Mouse (Mus musculus) brown adipose tissue, adult 24 weeks (tissue): ENCODE data around the gene Fry. TPM values are rescaled to one million over a fixed set of nuclear protein-coding genes. Genes with fewer than 3 reads are reported as not detected.

ENCODE experiments used
- H3K27ac ChIP-seq: fragments of 200-500 bp; replicated peaks from 2 replicates; pipeline ENCODE4 v1.5.1; 2012; ENCODE audit warnings: low read depth, mild to moderate bottlenecking, low read length
- H3K4me1 ChIP-seq: fragments of 200-500 bp; 2 replicates; pipeline ENCODE4 v1.6.1; 2012; ENCODE audit warnings: low read length, mixed read lengths; ENCODE audit not compliant: control insufficient read depth, insufficient read depth, insufficient read length
- H3K4me3 ChIP-seq: fragments of 200-500 bp; 2 replicates; pipeline ENCODE4 v1.5.1; 2012; ENCODE audit warnings: low read depth, mild to moderate bottlenecking, low read length, moderate library complexity; ENCODE audit not compliant: insufficient read depth
- polyA plus RNA-seq: library from polyadenylated mRNA; stranded (reverse); fragments of >200 nt; gene quantifications from 2 replicates; pipeline ENCODE4 v1.2.4, GENCODE M21; 2012; ENCODE audit not compliant: missing spikeins, insufficient read depth, insufficient read length

Gene Fry
- polyA plus RNA-seq, 1 experiment, result 39.7 TPM

DNA sequence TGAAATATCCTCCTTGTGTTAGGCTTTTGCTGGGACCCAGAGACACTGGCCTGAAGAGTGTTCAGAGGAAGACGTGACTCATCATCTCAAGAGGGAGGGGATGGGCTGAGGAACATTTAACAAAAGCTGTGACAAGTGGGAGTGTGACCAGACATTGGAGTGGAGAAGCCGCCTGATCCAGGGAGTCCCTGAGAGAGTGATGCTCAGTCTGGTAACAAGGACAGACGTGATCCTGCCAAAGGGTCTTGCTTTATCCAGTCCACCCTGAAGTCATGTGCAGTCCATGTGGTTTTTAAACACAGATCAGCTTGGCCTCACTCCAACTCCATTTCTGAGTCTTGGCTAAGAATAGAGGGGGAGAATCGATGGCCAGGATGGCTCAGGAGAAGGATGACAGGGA, 158.2 kb downstream of the Fry start:
- Histone ChIP-seq H3K4me3 (no peak overlapping the region), H3K4me1 (peaks cover 20% of the 10 kb centered on the region), H3K27ac (peak overlapping the region; percentile 63; the same call in 1 of the 2 replicates)

- H3K27ac ChIP-seq, result peak overlapping the region; percentile 80
- no peak overlapping the region for H3K4me3 ChIP-seq
- peaks cover 21% of the 10 kb centered on the region for H3K4me1 ChIP-seq
Observed at GRCm38 (mm10) chr5:150279387-150279786, 160.9 kb downstream of the Fry start.

DNA sequence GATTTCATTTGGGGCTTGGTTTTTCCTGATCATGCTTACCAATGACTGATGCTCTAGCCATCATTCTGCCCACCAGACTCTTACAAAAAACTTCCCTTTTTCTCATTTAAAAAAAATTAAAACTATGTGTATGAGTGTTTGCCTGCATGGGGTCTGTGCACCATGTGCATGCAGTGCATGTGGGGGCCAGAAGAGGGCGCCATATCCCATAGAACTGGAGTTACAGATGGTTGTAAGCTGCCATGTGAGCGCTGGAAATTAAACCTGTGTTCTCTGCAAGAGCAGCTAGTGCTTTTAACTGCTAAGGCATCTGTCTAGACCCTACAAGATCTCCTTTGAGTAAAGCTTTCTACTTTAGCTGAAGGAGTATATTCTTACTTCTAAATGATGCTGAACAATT, 162.6 kb downstream of the Fry start:
- Histone ChIP-seq H3K27ac (no peak overlapping the region), H3K4me1 (peaks cover 22% of the 10 kb centered on the region), H3K4me3 (no peak overlapping the region)

GRCm38 (mm10) chr5:150282091-150282490, 163.6 kb downstream of the Fry start:
- Histone ChIP-seq H3K4me1 (peaks cover 21% of the 10 kb centered on the region), H3K27ac (no peak overlapping the region), H3K4me3 (no peak overlapping the region)

GRCm38 (mm10) chr5:150287949-150288348, 169.5 kb downstream of the Fry start:
- Histone ChIP-seq H3K27ac (no peak overlapping the region), H3K4me1 (peaks cover 13% of the 10 kb centered on the region), H3K4me3 (no peak overlapping the region)

- peaks cover 14% of the 10 kb centered on the region for H3K4me1 ChIP-seq
- no peak overlapping the region for H3K4me3 ChIP-seq
- no peak overlapping the region for H3K27ac ChIP-seq
Observed at GRCm38 (mm10) chr5:150289611-150290010, 171.2 kb downstream of the Fry start.

DNA sequence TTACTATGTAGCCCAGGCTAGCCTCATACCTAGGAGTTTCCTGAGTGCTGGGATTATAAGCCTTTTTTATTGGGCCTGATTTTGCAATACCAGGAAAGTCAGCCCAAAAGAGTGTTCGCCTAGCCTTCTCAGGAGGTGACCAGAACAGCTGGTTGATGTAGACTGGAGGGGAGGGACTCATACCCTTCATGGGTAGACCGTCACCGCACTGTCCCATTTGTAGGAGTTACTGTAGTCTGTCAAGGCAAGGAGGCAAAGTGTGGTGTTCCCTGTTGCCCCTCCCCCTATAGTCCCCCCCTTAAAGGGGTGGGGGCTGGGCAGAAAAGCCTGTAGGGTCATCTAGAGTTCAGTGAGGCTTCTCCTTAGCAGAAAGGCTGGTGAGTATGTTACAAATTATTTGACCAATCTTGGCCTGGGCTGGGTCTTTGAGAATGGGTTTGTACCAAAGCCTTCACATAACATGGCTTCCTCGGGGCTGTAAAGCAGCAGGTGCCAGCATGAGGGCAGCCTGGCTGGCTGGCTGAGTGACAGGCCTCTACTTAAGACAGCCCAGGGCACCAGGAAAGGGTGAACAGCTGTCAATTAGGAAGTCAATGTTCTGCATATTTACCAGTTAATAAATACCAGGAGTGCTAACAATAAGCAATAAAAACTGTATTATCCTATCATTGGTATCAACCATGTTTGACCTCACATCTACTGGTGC, 172.2 kb downstream of the Fry start:
- H3K4me1 ChIP-seq, result peaks cover 20% of the 10 kb centered on the region
- no peak overlapping the region for H3K4me3 ChIP-seq
- no peak overlapping the region for H3K27ac ChIP-seq

DNA sequence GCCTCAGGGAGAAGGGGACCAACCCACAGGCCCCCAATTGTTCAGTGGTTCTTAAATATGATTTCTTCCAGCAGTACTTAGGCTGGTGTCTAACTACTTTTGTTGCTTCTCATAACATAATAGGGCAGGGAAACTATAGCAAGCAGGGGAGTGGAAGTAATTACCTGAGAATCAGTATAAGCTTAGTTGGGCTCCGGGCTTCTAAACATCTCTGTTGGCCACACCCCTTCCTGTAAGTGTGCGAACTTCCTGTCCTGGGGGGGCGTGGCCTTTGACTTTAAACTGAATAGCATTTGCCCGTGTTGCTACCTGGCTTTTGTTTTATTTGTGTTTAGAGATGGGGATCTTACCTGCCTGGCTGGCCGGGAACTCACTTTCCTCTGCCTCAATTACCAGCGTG, 172.8 kb downstream of the Fry start:
- H3K4me1 ChIP-seq, result peaks cover 18% of the 10 kb centered on the region
- no peak overlapping the region for H3K27ac ChIP-seq
- no peak overlapping the region for H3K4me3 ChIP-seq

GRCm38 (mm10) chr5:150292186-150292585, 173.7 kb downstream of the Fry start:
- H3K4me1 ChIP-seq, result peaks cover 13% of the 10 kb centered on the region
- no peak overlapping the region for H3K27ac ChIP-seq
- H3K4me3 ChIP-seq, result no peak overlapping the region

GRCm38 (mm10) chr5:150294306-150294705, 175.9 kb downstream of the Fry start:
- peak overlapping the region; percentile 36 for H3K27ac ChIP-seq
- H3K4me1 ChIP-seq, result peaks cover 15% of the 10 kb centered on the region
- no peak overlapping the region for H3K4me3 ChIP-seq

DNA sequence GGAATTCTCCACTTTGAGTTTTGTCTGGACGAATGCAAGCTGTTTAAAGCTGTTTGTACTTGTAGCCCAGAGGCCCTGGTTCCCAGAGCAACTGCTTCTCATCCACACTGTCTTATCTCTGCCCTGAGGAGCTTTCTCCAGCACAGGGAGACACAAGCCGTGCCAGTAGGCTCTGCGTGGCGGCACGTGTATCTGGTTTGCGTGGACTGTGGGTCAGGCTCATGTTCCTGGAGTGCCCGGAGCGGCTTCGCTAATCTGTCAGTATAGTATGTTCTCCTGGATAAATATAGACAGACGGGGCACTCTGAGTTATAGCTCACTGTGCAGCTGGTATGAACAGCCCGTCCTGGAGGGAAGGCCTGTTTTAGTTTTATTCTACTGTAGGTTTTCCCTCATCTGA, 176.7 kb downstream of the Fry start:
- H3K27ac ChIP-seq, result peak overlapping the region; percentile 71

GRCm38 (mm10) chr5:150298969-150299368, 180.5 kb downstream of the Fry start:
- Histone ChIP-seq H3K27ac (peak overlapping the region; percentile 44), H3K4me3 (no peak overlapping the region)

More for the DNA sequence above, 176.7 kb downstream of the Fry start:
- Histone ChIP-seq H3K4me3 (no peak overlapping the region), H3K4me1 (peaks cover 17% of the 10 kb centered on the region)

GRCm38 (mm10) chr5:150302123-150302522, 183.7 kb downstream of the Fry start:
- H3K27ac ChIP-seq, result no peak overlapping the region
- no peak overlapping the region for H3K4me3 ChIP-seq
- H3K4me1 ChIP-seq, result peaks cover 9% of the 10 kb centered on the region

More at GRCm38 (mm10) chr5:150298969-150299368, 180.5 kb downstream of the Fry start:
- H3K4me1 ChIP-seq, result peaks cover 16% of the 10 kb centered on the region

DNA sequence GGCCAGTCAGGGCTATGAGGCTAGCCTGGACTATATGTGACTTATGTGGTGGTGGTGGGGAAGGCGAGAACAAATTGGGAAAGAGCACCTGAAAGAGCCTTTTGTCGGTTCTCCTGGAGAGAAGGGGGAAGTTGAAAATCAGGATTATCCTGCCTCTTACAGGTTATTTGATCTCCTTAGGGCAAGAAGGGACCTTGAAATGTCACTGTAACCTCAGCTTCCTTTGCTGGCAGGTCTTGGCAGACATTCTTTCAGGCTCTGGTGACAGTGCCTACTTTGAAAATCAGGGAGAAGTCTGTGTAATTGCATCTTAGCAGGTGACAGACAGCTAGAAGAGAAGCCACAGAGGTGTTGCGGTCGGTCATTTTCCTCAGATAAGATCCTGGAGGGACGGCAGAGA, 184.6 kb downstream of the Fry start:
- Histone ChIP-seq H3K4me3 (no peak overlapping the region), H3K27ac (no peak overlapping the region), H3K4me1 (peaks cover 9% of the 10 kb centered on the region)

DNA sequence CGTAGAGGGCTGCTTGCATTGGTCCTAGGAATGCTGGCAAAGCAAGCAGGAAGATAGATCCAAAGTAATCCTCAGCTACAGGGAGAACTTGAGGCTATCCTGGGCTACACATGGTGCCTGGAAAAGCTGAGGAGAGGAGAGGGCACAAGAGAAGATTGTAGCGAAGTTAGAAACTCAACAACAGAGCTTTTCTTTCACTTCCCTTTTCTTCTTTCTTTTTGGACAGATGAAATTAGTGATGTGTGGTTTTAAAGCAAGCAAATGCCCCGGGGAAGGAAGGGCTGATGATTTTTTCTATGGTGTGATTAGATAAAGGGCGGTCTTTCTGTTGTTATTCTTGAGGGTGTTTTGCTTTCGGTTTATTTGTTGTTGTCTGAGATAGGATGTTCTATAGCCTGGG, 188.1 kb downstream of the Fry start:
- no peak overlapping the region for H3K4me3 ChIP-seq
- no peak overlapping the region for H3K27ac ChIP-seq
- peaks cover 2% of the 10 kb centered on the region; the same call in 1 of the 2 replicates for H3K4me1 ChIP-seq

GRCm38 (mm10) chr5:150313229-150313628, 194.8 kb downstream of the Fry start:
- H3K27ac ChIP-seq, result no peak overlapping the region
- no peak overlapping the region for H3K4me3 ChIP-seq
- H3K4me1 ChIP-seq, result no peaks in the 10 kb centered on the region
